Mouse (Mus musculus): Measurements from ENCODE around the gene Mt2. TPM values are rescaled to one million over a fixed set of nuclear protein-coding genes. Genes with fewer than 3 reads are reported as not detected.
"Not testable (repeated sequence)": the region's sequence is repeated elsewhere in the genome, so short reads cannot be mapped to it uniquely, and the experiment has no call there.

Gene Mt2
- 15.3 and 28.9 TPM in 2 replicates for polyA plus RNA-seq (2014; fragmentation: Nextera tagmentation; extraction: Ambion mirVana)

GRCm38 (mm10) chr8:94172075-94172808, at the start of gene Mt2:
Gene Mt2 (plus strand): TSS chr8:94172664.
- Histone ChIP-seq H3K36me3 (ENCODE audit: control insufficient read depth, insufficient read depth, low read length) (no peaks in the 10 kb centered on the region), H3K4me1 (ENCODE audit: control insufficient read depth, insufficient read depth, low read length) (peaks cover 16% of the 10 kb centered on the region), H3K27me3 (ENCODE audit: control insufficient read depth, insufficient read depth, low read length) (peaks cover 35% of the 10 kb centered on the region), H3K4me3 (ENCODE audit: low read depth, low read length) (peak within 1 kb of the TSS; percentile 30), H3K9me3 (ENCODE audit: control insufficient read depth, low read length) (no peaks in the 10 kb centered on the region), H3K4me2 (ENCODE audit: low read depth, low read length) (peak within 1 kb of the TSS; percentile 90), H3K9ac (replicated peaks; ENCODE audit: low read depth, low read length) (peak within 1 kb of the TSS; percentile 16; the same call in 1 of the 2 replicates), H3K27ac (ENCODE audit: low read depth, low read length) (no peak within 1 kb of the TSS)
- under 1% methylated on average over 55 of the region's 56 CpGs for WGBS
- peak; percentile 44; the same call in 1 of the 2 replicates for ATAC-seq (ENCODE audit: low read depth)

GRCm38 (mm10) chr8:94122711-94123468, 49.6 kb upstream of the Mt2 start:
- Histone ChIP-seq H3K27ac (ENCODE audit: low read depth, low read length) (no peak overlapping the region), H3K4me3 (ENCODE audit: low read depth, low read length) (no peak overlapping the region), H3K4me2 (ENCODE audit: low read depth, low read length) (no peak overlapping the region), H3K9ac (replicated peaks; ENCODE audit: low read depth, low read length) (no peak overlapping the region), H3K36me3 (ENCODE audit: control insufficient read depth, insufficient read depth, low read length) (no peaks in the 10 kb centered on the region), H3K9me3 (ENCODE audit: control insufficient read depth, low read length) (no peaks in the 10 kb centered on the region), H3K4me1 (ENCODE audit: control insufficient read depth, insufficient read depth, low read length) (peaks cover 11% of the 10 kb centered on the region; the same call in 1 of the 2 replicates), H3K27me3 (ENCODE audit: control insufficient read depth, insufficient read depth, low read length) (no peaks in the 10 kb centered on the region)
- no peak for ATAC-seq (ENCODE audit: low read depth)
- WGBS, result 53% methylated on average over 8 of the region's 8 CpGs

DNA sequence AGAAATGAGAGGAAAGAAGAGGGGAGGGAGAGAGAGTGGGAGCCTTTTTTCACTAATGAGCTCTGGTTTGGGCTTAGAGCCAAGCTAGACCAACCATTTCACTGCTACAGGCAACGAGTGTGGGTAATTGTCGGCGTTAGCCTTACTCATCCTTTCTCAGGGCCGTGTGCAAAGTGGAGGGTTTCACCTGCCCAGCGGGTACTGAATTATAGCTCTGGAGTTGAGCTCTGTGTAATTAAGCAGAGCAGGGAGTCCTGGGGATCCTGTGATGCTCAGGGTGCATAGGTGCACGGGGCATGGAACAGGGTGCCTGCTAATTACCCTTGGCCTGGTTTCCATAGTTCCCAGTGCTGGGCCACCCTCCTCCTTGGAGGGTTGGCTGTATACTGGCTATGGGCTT, 44.8 kb upstream of the Mt2 start:
- no peak for ATAC-seq (ENCODE audit: low read depth)
- H3K4me2 ChIP-seq (ENCODE audit: low read depth, low read length), result no peak overlapping the region
- no peaks in the 10 kb centered on the region for H3K9me3 ChIP-seq (ENCODE audit: control insufficient read depth, low read length)
- H3K4me3 ChIP-seq (ENCODE audit: low read depth, low read length), result no peak overlapping the region
- H3K4me1 ChIP-seq (ENCODE audit: control insufficient read depth, insufficient read depth, low read length), result no peaks in the 10 kb centered on the region
- H3K9ac ChIP-seq (replicated peaks; ENCODE audit: low read depth, low read length), result no peak overlapping the region
- 44% methylated on average over 6 of the region's 6 CpGs for WGBS
- H3K36me3 ChIP-seq (ENCODE audit: control insufficient read depth, insufficient read depth, low read length), result no peaks in the 10 kb centered on the region
- no peaks in the 10 kb centered on the region for H3K27me3 ChIP-seq (ENCODE audit: control insufficient read depth, insufficient read depth, low read length)
- H3K27ac ChIP-seq (ENCODE audit: low read depth, low read length), result peak overlapping the region; percentile 22; the same call in 1 of the 2 replicates

GRCm38 (mm10) chr8:94129133-94129789, 43.2 kb upstream of the Mt2 start:
- Histone ChIP-seq H3K9me3 (ENCODE audit: control insufficient read depth, low read length) (no peaks in the 10 kb centered on the region), H3K9ac (replicated peaks; ENCODE audit: low read depth, low read length) (no peak overlapping the region), H3K4me3 (ENCODE audit: low read depth, low read length) (no peak overlapping the region), H3K27me3 (ENCODE audit: control insufficient read depth, insufficient read depth, low read length) (no peaks in the 10 kb centered on the region), H3K4me2 (ENCODE audit: low read depth, low read length) (no peak overlapping the region), H3K4me1 (ENCODE audit: control insufficient read depth, insufficient read depth, low read length) (no peaks in the 10 kb centered on the region), H3K27ac (ENCODE audit: low read depth, low read length) (no peak overlapping the region), H3K36me3 (ENCODE audit: control insufficient read depth, insufficient read depth, low read length) (no peaks in the 10 kb centered on the region)
- WGBS, result 65% methylated on average over 6 of the region's 6 CpGs
- no peak for ATAC-seq (ENCODE audit: low read depth)

- Histone ChIP-seq H3K9me3 (ENCODE audit: control insufficient read depth, low read length) (no peaks in the 10 kb centered on the region), H3K4me2 (ENCODE audit: low read depth, low read length) (no peak overlapping the region), H3K27ac (ENCODE audit: low read depth, low read length) (no peak overlapping the region), H3K27me3 (ENCODE audit: control insufficient read depth, insufficient read depth, low read length) (no peaks in the 10 kb centered on the region), H3K9ac (replicated peaks; ENCODE audit: low read depth, low read length) (no peak overlapping the region), H3K36me3 (ENCODE audit: control insufficient read depth, insufficient read depth, low read length) (no peaks in the 10 kb centered on the region), H3K4me3 (ENCODE audit: low read depth, low read length) (no peak overlapping the region), H3K4me1 (ENCODE audit: control insufficient read depth, insufficient read depth, low read length) (no peaks in the 10 kb centered on the region)
- ATAC-seq (ENCODE audit: low read depth), result no peak
- 92% methylated on average over 4 of the region's 4 CpGs for WGBS
Observed at GRCm38 (mm10) chr8:94130126-94130525, 42.3 kb upstream of the Mt2 start.

DNA sequence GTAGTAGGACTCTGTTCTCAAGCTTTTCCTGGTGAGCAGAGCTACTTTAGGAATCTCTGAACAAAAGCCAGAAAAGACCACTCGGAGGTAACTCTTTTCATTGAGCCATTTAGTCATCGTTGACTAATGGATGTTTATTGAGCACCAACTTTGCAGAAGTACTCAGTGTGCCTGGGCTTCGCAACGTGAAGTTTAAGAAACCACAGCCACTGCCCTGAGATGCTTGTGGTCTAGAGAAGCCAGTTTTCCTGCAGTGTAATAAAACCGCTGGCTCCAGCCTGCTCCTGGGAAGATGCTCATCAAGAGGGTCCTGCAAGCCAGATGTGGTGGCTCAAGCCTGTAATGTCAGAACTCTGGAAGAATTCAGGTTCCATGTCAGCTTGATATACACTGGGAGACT, 40.4 kb upstream of the Mt2 start:
- no peak for ATAC-seq (ENCODE audit: low read depth)
- Histone ChIP-seq H3K27ac (ENCODE audit: low read depth, low read length) (no peak overlapping the region), H3K4me3 (ENCODE audit: low read depth, low read length) (no peak overlapping the region), H3K27me3 (ENCODE audit: control insufficient read depth, insufficient read depth, low read length) (no peaks in the 10 kb centered on the region), H3K36me3 (ENCODE audit: control insufficient read depth, insufficient read depth, low read length) (no peaks in the 10 kb centered on the region), H3K9me3 (ENCODE audit: control insufficient read depth, low read length) (no peaks in the 10 kb centered on the region), H3K4me2 (ENCODE audit: low read depth, low read length) (no peak overlapping the region), H3K4me1 (ENCODE audit: control insufficient read depth, insufficient read depth, low read length) (no peaks in the 10 kb centered on the region), H3K9ac (replicated peaks; ENCODE audit: low read depth, low read length) (no peak overlapping the region)
- 63% methylated on average over 5 of the region's 5 CpGs for WGBS

- H3K4me1 ChIP-seq (ENCODE audit: control insufficient read depth, insufficient read depth, low read length); ATAC-seq (ENCODE audit: low read depth); H3K9me3 ChIP-seq (ENCODE audit: control insufficient read depth, low read length); H3K9ac ChIP-seq (replicated peaks; ENCODE audit: low read depth, low read length); H3K27me3 ChIP-seq (ENCODE audit: control insufficient read depth, insufficient read depth, low read length); H3K36me3 ChIP-seq (ENCODE audit: control insufficient read depth, insufficient read depth, low read length); H3K4me2 ChIP-seq (ENCODE audit: low read depth, low read length); H3K27ac ChIP-seq (ENCODE audit: low read depth, low read length); H3K4me3 ChIP-seq (ENCODE audit: low read depth, low read length): not testable (repeated sequence)
- WGBS, result 82% methylated on average over 3 of the region's 3 CpGs
Observed at GRCm38 (mm10) chr8:94134601-94135000, 37.9 kb upstream of the Mt2 start.

DNA sequence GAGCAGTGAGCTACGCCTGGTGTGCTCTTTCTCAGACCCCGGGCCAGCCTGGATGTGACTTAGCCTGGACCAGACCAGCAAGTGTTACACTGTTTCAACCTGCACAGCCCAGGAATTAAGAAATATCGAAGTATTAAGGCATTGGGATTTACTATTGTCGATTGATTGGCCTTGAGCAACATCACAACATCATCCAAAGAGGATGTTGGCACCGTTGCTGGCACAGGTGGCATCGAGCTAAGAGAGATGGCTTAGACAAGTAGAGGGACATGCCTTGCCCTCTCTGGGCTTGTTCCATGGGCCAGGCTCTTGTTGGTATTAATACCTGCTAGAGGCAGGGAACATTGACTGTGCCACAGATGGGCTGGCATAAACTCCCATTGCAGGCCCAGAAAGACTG, 36.9 kb upstream of the Mt2 start:
- Histone ChIP-seq H3K4me3 (ENCODE audit: low read depth, low read length) (no peak overlapping the region), H3K27ac (ENCODE audit: low read depth, low read length) (no peak overlapping the region), H3K9me3 (ENCODE audit: control insufficient read depth, low read length) (no peaks in the 10 kb centered on the region), H3K4me1 (ENCODE audit: control insufficient read depth, insufficient read depth, low read length) (no peaks in the 10 kb centered on the region), H3K27me3 (ENCODE audit: control insufficient read depth, insufficient read depth, low read length) (no peaks in the 10 kb centered on the region), H3K36me3 (ENCODE audit: control insufficient read depth, insufficient read depth, low read length) (no peaks in the 10 kb centered on the region), H3K9ac (replicated peaks; ENCODE audit: low read depth, low read length) (no peak overlapping the region), H3K4me2 (ENCODE audit: low read depth, low read length) (no peak overlapping the region)
- ATAC-seq (ENCODE audit: low read depth), result no peak
- 89% methylated on average over 6 of the region's 6 CpGs for WGBS

DNA sequence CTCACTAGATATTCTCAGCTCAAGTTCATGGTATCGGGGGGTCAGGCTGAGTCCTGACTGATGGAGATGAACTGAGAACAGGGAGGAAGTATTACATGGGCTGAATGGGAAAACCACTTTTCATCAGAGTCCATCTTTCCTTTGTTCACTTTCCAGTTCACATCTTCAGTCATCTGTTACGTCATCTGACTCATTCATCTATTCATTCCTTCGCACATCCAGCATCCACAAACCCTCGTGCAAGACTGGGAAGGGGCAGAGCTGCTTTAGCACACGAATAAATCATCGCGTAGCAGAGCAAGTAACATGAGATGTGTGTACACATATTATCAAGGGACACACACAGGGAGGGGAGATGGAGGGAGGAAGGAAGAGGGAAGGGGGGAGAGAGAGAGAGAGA, 36.3 kb upstream of the Mt2 start:
- H3K9me3 ChIP-seq (ENCODE audit: control insufficient read depth, low read length), result no peaks in the 10 kb centered on the region
- no peaks in the 10 kb centered on the region for H3K4me1 ChIP-seq (ENCODE audit: control insufficient read depth, insufficient read depth, low read length)
- no peak overlapping the region for H3K4me3 ChIP-seq (ENCODE audit: low read depth, low read length)
- H3K4me2 ChIP-seq (ENCODE audit: low read depth, low read length), result no peak overlapping the region
- H3K36me3 ChIP-seq (ENCODE audit: control insufficient read depth, insufficient read depth, low read length), result no peaks in the 10 kb centered on the region
- H3K27ac ChIP-seq (ENCODE audit: low read depth, low read length), result no peak overlapping the region
- H3K9ac ChIP-seq (replicated peaks; ENCODE audit: low read depth, low read length), result no peak overlapping the region
- WGBS, result 77% methylated on average over 7 of the region's 7 CpGs
- ATAC-seq (ENCODE audit: low read depth), result no peak
- no peaks in the 10 kb centered on the region for H3K27me3 ChIP-seq (ENCODE audit: control insufficient read depth, insufficient read depth, low read length)
